Mouse (Mus musculus): Measurements from ENCODE around the gene Ncor1.
"Not testable (repeated sequence)": the region's sequence is repeated elsewhere in the genome, so short reads cannot be mapped to it uniquely, and the experiment has no call there.

Gene Ncor1

DNA sequence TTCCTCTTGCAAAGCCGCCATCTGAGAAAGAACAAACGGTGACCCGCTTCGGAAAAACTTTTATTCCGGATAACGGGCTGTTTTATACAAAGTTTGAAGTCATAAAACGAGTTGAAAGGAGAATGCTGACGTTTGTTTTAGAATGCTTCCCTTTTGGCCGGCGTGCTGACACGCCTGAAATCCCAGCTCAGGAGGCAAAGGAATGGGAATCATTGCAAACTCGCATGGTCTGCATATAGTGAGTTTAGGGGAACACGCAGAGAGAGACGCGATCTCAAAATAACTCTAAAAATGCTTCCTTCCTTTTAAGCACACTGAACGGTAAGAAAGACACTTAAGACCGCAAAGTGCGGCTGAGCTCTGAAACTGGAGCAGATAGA, 460 bp downstream of the Ncor1 start:
- DNase-seq = no peak

DNA sequence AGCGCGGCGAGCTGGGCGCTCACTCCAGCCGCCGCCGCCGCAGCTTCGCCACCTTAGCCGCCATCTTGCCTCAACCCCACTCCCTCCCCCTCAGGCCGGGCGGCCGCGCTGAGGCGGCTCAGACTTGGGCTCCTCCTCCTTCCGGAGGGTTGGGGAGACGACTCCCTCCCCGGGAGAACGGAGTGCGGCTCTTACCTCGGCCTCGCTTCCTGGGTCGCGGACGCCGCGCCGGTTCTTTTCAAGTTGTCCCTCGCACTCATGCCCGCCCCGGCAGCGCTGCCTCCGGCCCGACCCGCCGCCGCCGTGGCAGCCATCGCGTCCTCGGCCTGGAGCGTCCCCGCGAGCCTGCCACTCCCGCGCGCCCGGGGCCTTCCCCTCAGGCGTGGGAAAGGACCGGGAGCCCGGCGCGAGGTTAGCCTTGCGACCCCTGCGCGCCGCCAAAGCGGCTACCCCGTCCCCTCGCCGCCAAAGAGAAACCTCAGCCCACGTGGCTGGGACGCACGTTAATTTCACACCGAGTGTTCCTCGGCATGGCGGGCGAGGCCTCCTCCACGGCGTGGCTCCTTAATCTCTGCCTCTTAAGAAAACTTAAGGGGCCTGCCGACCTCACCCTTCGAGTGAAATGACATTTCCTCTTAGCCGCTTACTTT, 975 bp downstream of the Ncor1 start:
- DNase-seq = peak; percentile 93 to 94

DNA sequence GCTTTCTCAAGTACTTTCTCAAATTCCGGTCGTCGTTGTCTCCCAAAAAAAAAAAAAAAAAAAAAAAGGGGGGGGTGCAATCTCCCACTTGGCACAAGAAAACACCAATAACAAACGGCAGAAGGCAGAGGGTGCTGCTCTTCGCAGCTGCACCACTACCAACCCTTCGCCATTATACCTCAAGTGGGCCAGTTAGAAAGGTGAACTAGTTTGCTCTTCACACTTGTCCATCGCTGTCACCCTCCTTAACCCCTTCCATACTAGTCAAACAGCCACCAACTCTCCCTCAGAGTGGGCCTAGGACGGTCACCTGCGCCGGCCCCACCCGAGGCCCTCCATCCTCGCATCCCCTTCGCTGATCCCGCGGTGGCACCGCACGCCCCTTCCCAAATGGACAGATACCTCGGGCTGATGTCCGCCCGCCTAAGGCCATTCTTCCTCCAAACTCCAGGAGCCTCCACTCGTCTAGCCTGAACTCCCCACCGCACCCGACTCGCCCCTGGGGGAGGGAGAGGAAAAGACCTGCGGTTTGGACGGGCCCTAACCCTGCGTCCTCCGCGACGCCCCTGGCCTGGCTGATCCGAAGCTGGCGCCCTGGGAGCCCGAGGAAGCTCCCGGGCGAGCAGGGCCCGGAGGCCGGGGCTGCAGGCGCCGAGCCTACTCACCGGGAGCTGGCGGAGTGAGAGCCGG, 1.7 kb downstream of the Ncor1 start:
- DNase-seq = peak in 1 of 2 experiments; percentile 61

DNA sequence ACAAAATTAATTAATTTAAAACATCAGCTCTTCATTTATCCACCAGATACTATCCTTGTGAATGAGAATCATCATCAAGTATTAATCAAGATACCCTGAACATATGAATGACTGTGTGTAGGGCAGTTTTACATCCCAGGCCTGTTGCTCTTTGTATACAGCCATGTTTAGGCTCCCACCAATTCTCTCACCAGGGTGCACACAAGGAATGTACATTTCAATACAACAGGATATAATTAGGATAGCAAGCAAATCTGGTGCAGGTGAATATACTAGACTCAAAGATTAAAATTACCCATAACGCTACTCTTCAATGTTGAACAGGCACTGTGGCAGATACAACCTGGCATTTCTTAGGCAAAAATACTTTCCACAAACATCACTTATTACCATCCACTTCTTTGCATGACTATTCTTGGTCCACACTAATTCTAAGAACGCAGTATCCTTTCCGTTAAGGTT, 2.3 kb downstream of the Ncor1 start:
- DNase-seq = no peak

DNA sequence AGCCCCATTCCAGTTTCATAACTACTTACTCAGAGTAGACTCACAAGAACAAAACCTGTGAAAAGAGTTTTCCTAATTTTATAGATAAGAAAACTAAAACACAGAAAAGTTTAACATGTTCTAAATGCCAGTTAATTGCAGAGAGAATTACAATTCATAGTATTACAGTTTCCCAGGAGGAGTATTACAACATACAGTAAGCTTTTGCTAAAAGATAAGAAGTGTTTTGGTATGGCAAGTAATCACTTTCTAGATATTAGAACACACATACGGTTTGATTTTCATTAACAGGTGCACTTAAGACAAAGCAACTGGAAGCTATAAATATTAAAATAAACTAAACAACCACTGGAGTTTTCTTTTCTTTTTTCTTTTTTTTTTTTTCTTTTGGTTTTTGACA, 3.1 kb downstream of the Ncor1 start:
- DNase-seq = no peak

DNA sequence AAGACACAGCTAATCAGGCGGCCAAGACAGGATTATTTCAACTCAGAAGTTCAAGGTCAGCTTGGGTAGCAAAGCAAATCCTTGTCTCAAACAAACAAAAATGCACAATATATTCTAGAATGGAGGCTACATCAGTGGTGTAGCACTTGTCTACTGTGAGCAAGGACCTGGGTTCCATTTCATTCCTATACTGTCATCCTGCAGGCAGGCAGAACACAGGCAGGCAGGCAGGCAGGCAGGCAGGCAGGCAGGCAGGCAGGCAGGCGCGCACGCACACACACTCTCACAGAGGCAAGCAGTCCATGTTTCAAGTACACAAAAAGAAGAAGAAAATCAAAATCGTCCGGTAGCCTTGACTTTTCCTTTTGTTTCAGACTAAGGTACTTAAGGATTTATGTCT, 9.4 kb downstream of the Ncor1 start:
- DNase-seq = no peak

DNA sequence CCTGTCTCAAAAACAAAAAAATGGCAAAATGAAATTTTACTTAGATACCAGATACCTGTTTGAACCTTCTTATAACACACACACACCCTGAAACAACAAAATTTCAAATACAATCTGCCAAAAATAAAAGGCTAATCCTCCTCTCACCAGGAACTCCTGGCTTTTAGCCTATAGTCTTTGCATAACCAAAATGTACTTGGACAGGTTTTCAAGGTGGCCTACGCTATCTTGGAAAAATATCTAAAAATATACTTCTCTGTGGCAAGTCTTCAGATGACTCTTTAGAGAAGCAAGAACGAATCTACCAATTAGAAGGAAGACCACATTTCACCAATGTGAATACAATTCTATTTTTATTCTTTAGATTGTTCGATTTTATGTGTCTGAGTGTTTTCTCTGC, 12.5 kb downstream of the Ncor1 start:
- DNase-seq = no peak

DNA sequence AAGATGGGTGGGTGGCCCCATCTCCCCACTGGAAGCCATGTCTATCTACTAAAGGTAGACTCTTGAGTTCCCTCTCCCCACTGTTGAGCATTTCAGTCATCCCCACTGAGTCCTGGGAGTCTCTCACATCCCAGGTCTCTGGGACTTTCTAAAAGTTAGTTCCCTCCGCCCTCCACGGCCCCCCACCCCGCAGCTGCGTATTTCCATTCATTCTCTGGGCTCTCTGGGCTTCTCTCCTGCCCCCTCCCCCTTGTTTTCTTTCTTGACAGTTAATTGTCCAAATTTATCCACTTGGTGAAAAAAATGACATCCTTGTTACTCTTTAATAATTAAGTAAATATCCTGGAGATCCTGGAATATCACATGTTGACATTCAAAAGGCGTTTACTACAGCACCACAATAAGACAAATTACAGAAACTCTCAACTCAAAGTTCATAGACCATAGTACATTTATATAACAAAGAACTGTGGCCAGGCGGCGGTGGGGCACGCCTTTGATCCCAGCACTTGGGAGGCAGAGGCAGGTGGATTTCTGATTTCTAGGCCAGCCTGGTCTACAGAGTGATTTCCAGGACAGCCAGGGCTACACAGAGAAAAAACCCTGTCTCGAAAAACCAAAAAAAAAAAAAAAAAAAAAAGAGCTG, 17.5 kb downstream of the Ncor1 start:
- DNase-seq = no peak

DNA sequence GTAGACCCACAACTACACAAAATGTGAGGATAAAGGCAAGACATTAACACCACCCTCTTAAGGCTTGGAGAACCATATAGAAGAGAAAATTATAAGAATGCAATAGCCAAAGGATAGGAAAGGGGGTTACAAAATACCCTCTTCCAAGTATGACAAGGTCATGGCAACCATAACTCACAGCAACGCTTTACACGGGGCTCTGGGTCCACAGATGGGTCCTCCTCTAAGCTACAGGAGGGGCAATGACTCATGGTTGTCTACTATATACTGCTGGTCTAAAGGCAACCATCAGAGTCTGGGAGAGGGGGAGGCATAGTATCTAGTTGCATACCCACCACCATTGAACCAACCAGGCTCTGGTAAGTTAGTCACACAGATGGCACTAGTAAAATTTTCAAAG, 26.1 kb downstream of the Ncor1 start:
- no peak for DNase-seq

DNA sequence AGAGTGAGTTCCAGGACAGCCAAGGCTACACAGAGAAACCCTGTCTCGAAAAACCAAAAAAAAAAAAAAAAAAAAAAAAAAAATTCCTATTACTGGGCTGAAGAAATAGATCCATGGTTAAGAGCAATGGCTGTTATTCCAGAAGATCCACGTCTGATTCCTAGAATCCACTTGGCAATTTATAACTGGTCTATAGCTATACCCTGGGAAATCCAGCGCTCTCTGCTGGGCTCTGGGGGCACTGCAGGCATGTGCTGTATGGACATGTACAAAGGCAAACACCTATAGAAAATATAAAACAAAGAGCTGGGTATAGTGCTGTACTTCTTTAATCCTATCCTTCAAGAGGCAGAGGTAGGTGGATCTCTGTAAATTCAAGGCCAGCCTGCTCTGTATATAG, 31.2 kb downstream of the Ncor1 start:
- peak in 1 of 2 experiments; percentile 38 for DNase-seq

DNA sequence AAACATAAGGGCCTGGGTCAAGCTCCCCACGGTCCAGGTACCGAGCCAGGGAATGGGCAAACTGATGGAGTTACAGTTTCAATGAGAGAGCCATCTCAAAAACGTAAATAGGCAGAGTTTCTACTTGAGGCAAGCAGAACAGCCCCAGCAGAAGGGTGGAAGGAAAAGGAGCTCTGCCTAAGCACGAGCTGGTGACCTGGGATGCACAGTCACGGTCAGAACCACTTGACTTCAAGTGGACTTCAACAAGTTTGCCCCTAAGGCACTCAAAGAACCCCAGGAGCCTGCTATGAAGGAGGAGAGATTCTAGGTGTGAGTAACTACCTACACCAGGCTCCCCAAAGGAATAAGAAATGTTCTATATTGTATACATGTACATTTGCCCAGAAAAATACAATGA, 32.1 kb downstream of the Ncor1 start:
- peak in 1 of 2 experiments; percentile 9 for DNase-seq

DNA sequence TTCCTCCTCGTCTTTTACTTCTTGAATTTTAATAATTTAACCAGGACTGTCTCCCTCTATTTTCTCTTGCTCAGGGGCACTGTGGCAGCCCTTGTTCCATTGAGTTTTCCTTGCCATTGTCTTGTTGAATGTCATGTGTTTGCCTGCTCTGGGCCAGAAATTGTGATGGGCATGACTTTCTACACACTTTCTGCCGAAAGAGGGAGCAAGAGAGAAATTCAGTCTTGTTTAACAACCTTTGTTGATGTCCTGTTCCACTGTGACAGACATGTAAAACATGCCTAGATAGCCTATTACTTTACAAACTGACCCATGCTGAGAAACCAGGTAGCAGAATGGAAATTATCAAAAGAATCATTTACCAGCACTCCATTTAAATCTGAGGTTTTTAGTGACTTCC, 33.8 kb downstream of the Ncor1 start:
- no peak for DNase-seq

DNA sequence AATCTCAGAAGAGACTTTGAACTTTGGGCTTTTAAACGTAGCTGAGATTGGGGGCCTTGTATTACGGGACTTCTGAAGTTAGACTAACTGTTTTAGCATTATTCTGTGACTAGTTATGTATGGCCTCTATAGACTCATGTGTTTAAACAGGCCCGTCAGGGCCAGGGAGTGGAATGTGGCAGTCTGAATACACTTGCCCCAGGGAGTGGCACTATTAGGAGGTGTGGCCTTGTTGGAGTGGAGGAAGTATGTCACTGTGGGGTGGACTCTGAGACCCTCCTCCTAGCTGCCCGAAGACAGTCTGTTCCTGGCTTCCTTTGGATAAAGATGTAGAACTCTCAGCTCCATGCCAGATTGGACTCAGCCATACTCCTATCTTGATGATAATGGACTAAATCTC, 43.3 kb downstream of the Ncor1 start:
- no peak for DNase-seq

DNA sequence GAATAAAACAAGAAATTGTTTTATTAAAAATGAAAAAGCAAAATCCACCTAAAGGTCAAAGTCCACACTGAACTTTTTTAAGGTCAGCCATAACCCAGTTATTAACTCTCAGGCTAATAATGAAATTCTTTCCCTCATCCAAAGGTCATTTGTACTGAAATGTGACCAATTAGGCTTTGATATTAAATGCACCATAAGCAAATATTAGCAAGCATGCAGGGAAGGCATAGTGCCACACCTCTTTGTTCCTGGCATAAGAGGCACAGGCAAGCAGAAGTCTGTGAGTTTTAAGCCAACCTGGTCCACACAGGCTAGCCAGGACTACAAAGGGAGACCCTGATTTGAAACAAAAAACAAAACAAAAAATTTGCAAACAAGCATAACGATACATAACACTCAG, 48.7 kb downstream of the Ncor1 start:
- no peak for DNase-seq

DNA sequence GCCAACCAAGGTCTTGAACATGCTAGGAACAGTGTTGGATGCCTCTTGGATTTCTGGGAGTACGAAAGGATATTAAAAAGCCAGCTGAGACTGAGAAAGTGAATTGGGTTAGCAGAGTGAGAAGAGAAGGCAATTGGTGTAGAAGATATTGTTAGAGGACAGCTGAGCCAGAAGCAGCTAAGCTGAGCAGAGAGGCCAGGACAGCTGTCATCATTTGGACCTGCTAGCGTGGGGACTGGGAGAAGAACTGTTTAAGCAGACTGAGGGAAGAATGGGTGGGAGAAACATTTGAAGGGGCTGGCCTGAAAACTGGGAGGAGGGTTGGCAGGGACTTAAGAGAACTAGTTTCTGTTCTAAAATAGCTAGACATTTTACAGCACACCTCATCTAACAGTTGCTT, 49.5 kb downstream of the Ncor1 start:
- DNase-seq = no peak

DNA sequence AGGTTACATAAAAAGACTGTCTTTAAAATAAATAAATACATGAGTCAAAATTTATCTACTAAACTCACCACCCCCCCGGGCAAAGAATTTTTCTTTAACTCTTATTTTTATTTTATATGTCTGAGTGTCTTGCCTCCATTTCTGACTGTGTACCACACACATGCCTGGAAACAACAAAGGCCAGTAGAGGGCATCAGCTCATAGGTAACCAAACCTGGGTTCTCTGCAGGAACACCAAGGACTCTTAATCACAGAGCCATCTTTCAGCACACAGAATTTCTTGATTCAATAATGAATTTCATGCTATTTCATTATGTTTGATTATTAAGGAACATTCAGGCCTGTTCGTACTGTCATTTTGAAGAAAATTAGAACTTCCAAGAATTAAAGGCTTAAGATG, 61.9 kb downstream of the Ncor1 start:
- DNase-seq = peak in 1 of 2 experiments; percentile 32

DNA sequence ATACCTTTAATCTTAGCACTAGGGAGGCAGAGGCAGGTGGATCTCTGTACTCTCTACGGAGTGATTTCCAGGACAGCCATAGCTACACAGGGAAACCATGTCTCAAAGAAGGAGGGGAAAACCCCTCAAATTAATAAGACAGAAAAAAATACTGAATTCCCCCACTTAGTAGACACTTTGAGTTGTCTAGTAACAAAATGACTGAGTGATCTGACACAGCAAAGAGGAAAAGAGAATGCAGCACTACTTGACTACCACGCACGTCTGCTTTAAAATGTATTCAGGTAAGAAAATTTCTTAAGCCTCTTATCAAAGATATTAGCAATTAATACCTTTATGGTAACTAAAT, 70.0 kb downstream of the Ncor1 start:
- no peak for DNase-seq

DNA sequence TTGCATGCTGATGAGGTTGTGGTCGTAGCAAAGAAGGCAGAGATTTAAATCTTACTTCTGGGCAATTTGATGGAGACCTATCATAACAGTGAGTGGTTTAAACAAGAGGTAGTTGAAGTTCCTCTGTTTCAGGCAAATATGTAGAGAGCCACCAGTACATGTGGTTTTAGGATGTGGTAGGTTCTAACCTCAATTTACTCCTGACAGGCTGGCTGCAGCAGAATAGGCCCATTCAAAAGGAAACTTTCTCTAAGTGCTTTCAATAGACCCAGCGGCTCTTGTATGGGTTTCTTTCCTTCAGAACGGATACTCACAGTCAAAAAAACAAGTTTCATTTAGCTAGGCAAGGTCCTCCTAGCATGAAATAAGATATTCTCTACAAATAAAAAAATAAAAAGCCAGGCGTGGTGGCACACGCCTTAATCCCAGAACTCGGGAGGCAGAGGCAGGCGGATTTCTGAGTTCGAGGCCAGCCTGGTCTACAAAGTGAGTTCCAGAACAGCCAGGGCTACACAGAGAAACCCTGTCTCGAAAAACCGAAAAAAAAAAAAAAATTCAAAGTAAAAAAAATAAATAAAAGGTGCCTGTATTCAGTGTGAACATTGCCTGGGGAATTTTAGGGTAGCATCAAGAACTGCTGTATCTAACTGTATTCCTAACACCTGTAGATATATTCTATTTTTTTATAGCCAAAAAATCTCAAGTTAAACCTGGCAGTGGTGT, 70.6 kb downstream of the Ncor1 start:
- DNase-seq = no peak

DNA sequence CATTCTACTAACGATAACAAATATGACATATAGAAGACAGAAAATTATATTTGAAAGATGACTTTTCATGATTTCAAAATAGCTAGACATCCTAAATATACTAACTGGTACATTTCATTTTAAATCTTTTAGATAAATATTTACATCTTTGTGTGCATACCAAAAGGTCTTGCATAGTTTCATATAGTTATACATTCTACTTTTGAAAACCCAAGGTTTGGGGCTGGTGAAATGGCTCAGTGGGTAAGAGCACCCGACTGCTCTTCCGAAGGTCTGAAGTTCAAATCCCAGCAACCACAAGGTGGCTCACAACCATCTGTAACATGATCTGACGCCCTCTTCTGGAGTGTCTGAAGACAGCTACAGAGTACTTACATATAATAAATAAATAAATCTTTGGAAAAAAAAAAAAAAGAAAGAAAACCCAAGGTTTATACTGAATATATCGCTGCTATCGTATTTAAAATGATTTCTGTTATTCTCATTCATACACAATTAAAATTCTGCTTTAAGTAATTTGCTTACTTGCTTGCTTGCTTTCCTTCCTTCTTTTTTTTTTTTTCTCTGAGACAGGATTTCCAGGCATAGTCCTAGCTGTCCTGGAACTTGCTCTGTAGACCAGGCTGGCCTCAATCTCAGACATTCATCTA, 81.0 kb downstream of the Ncor1 start:
- not testable (repeated sequence) for DNase-seq

DNA sequence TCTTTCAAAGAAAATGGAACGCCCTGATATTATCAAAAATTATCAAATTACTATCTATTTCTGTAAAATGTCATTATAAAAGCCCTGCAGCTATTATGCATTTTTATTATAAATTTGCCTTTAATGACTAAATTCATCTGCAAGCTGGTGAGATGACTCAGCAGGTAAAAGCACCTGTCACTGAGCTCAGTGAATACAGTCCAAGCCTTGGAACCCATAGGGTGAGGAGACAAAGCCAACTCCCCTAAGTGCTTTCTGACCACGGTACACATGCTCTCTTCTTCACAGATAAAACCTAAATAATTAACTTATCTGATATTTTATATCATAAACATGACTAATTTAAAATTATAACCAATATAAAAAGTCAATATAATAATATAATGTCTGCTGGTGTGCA, 86.6 kb downstream of the Ncor1 start:
- no peak for DNase-seq

DNA sequence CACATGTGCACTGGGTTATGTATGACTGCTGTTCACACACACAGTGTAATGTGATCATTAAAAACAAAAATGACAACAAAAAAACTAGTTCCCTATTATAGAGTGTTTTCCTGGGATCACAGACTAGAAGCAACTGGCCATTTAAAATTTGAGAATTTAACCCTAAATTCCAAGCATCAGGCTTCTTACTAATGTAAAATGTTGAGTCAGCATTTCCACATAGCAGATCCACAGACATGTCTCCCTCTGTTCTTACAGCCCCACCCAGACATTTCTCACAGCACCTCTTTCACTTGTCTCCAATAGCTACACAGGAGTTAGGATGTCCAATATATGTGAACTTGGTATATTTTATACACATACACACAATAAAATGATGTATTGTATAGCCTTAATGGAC, 88.4 kb downstream of the Ncor1 start:
- DNase-seq = no peak

DNA sequence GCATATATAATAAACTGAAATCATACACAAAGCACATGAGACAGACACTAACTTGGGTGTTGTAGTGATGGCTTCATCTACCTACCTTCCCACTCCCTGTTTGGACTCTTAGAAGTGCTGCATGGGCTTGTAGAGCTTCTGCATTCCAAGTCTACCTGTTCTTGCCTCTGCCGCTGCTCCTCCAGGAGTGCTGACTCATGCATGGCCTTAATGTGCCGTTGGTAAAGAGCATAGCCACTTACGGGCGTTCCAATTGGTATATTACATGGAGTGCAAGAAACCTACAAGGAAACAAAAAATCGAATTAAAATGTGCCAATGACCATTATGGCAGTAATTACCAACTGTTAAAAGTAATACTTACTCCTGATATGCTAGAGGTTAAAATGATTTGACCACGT, 91.5 kb downstream of the Ncor1 start:
- no peak for DNase-seq

DNA sequence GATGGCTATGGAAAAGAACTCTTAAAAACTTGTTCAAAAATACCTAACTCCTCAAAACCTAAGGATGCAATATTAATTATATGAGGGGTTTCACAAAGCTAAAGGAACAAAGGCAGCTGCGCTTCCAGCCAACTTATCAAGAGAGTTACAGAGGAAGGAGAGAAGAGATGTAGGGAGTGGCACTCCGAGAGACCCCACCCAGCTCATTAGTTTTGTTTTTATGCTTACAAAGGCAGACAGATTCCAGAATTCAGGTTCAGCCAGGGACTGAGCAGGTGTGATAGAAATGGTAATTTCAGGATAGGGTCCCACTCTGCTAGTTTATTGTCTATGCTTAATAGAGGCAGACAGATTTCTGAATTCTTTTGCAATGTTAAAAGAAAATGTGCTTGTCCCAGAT, 103.1 kb downstream of the Ncor1 start:
- no peak for DNase-seq
